Mouse (Mus musculus): ENCODE results near the gene Otud7b. TPM values are rescaled to one million over a fixed set of nuclear protein-coding genes. Genes with fewer than 3 reads are reported as not detected.
A peak's percentile ranks its signal among the peaks of the same experiment; 100 is the strongest.

Otud7b gene
- polyA plus RNA-seq, 1 experiment from 2014 or later: 26.1 TPM

DNA sequence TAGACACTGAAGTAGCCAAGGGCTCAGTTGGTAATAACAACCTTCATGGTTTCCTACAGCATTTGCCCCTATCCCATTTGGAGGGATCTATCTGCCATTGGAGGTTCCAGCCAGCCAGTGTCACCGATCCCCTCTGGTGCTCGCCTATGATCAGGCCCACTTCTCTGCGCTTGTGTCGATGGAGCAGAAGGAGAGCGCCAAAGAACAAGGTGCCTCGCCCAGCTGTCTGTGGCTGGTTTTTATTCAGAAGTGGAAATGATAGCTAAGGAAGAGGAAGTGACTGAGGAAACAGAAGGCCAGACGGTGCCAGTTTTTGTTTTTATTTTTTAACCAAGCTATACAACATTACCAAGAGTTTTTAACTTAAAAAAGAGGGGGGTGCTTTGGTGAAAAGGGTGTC, 47.5 kb downstream of the Otud7b start:
- Histone ChIP-seq H3K27me3 (no peaks in the 10 kb centered on the region), H3K27ac (replicated peaks) (no peak overlapping the region), H3K4me1 (no peaks in the 10 kb centered on the region), H3K4me3 (replicated peaks) (no peak overlapping the region), H3K36me3 (peaks cover 57% of the 10 kb centered on the region), H3K9me3 (replicated peaks) (no peaks in the 10 kb centered on the region), H3K9ac (no peak overlapping the region), H3K4me2 (replicated peaks) (no peak overlapping the region)
- WGBS: 85% methylated on average over 7 of the region's 7 CpGs
- no peak for ATAC-seq (ENCODE audit: insufficient number of reproducible peaks, low FRiP score, low TSS enrichment, low read depth)

DNA sequence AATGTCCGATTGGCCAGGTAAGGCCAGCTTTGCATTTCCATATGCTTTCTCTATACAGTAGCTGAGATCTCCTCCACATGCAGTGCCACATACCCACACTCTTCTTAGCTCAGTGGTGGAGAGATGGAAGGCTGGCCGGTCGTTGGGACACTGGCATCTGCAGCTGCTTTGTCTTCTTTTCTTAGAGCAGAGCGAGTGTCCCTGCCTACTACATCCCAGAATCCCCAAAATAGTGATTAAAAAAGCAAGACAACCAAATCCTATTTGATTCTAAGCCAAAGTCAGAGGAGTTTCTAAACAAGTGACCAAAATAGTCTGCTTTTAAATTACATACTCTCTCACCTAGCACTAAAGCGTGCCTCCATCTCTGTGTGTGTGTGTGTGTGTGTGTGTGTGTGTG, 48.3 kb downstream of the Otud7b start:
- no peak overlapping the region for H3K4me3 ChIP-seq (replicated peaks)
- no peak overlapping the region for H3K27ac ChIP-seq (replicated peaks)
- H3K4me2 ChIP-seq (replicated peaks): no peak overlapping the region
- H3K4me1 ChIP-seq: no peaks in the 10 kb centered on the region
- H3K9me3 ChIP-seq (replicated peaks): no peaks in the 10 kb centered on the region
- no peak for ATAC-seq (ENCODE audit: insufficient number of reproducible peaks, low FRiP score, low TSS enrichment, low read depth)
- H3K27me3 ChIP-seq: no peaks in the 10 kb centered on the region
- peaks cover 57% of the 10 kb centered on the region for H3K36me3 ChIP-seq
- no peak overlapping the region for H3K9ac ChIP-seq
- WGBS: 89% methylated on average over 5 of the region's 5 CpGs

DNA sequence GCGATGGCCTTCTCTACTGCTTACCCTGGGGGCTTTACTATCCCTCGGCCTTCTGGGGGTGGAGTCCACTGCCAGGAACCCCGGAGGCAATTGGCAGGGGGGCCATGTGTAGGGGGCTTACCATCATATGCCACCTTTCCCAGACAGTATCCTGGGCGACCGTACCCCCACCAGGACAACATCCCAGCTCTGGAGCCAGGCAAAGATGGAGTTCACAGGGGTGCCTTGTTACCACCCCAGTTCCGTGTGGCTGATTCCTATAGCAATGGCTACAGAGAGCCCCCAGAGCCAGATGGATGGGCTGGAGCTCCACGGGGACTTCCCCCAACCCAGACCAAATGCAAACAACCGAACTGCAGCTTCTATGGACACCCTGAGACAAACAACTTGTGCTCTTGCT, 51.2 kb downstream of the Otud7b start:
- Histone ChIP-seq H3K36me3 (peaks cover 55% of the 10 kb centered on the region), H3K27me3 (no peaks in the 10 kb centered on the region), H3K27ac (replicated peaks) (no peak overlapping the region), H3K4me1 (peaks cover 9% of the 10 kb centered on the region), H3K4me3 (replicated peaks) (no peak overlapping the region), H3K9me3 (replicated peaks) (no peaks in the 10 kb centered on the region), H3K9ac (no peak overlapping the region), H3K4me2 (replicated peaks) (no peak overlapping the region)
- 76% methylated on average over 8 of the region's 8 CpGs for WGBS
- no peak for ATAC-seq (ENCODE audit: insufficient number of reproducible peaks, low FRiP score, low TSS enrichment, low read depth)

DNA sequence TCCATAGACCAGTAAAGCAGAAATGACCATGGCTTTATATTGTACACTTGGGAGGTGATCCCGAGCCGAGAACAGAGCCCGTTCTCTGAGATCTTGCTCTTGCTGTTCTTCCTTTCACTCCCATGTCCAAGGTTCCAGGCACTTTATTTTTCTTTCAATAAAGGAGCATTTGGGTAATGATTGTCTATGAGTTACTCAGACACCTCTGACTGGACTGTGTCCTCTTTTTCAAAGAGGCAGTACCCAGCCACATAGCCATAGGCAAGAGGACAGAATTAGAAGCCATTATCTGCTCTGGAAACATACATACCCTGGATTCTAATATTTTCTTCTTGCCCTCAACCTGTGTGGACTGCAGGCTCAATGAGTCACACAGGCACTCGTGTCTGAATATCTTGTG, 55.5 kb downstream of the Otud7b start:
- H3K27me3 ChIP-seq: no peaks in the 10 kb centered on the region
- WGBS: 73% methylated on average over 4 of the region's 4 CpGs
- H3K9ac ChIP-seq: no peak overlapping the region
- no peak overlapping the region for H3K4me3 ChIP-seq (replicated peaks)
- peak overlapping the region; percentile 86; the same call in 1 of the 2 replicates for H3K4me2 ChIP-seq (replicated peaks)
- H3K9me3 ChIP-seq (replicated peaks): no peaks in the 10 kb centered on the region
- ATAC-seq (ENCODE audit: insufficient number of reproducible peaks, low FRiP score, low TSS enrichment, low read depth): no peak
- H3K4me1 ChIP-seq: peaks cover 30% of the 10 kb centered on the region
- H3K27ac ChIP-seq (replicated peaks): peak overlapping the region; percentile 94
- H3K36me3 ChIP-seq: peaks cover 15% of the 10 kb centered on the region

DNA sequence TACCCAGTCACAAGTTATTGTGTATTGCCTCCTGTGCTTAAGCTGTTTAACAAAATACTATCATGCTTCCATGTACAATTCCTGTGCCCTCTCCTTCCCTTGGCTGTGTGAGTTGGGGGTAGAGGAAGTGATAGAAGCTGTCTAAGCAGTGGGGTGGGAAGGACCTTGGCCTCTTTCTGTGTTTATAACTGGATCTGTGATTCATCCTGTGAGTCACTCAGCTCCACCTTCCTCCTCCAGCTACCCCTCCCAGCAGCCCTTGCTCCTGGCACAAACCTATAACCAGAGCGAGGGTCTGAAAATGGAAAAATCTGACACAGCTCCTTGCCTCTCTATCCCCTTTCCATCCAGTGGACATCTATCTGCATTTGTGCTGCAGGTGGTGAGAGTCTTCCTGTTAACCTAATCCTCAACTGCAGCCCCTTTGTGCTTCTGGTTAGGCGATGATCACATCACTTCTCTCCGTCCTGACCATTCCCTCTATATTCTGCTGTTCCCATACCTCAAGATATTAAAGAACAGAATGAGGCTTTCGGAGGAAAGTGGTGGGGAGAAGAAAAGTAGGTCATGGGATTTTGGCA, 56.0 kb downstream of the Otud7b start:
- WGBS: 30% methylated on average over 4 of the region's 4 CpGs
- Histone ChIP-seq H3K9ac (0 out of 2 replicates have a peak overlapping the region, but pooled peaks have one; percentile 28), H3K4me1 (peaks cover 30% of the 10 kb centered on the region), H3K4me3 (replicated peaks) (peak overlapping the region; percentile 57; the same call in 1 of the 2 replicates), H3K4me2 (replicated peaks) (peak overlapping the region; percentile 86), H3K9me3 (replicated peaks) (no peaks in the 10 kb centered on the region), H3K27me3 (no peaks in the 10 kb centered on the region), H3K36me3 (peaks cover 13% of the 10 kb centered on the region), H3K27ac (replicated peaks) (peak overlapping the region; percentile 94)
- peak; percentile 44; the same call in 1 of the 2 replicates for ATAC-seq (ENCODE audit: insufficient number of reproducible peaks, low FRiP score, low TSS enrichment, low read depth)

DNA sequence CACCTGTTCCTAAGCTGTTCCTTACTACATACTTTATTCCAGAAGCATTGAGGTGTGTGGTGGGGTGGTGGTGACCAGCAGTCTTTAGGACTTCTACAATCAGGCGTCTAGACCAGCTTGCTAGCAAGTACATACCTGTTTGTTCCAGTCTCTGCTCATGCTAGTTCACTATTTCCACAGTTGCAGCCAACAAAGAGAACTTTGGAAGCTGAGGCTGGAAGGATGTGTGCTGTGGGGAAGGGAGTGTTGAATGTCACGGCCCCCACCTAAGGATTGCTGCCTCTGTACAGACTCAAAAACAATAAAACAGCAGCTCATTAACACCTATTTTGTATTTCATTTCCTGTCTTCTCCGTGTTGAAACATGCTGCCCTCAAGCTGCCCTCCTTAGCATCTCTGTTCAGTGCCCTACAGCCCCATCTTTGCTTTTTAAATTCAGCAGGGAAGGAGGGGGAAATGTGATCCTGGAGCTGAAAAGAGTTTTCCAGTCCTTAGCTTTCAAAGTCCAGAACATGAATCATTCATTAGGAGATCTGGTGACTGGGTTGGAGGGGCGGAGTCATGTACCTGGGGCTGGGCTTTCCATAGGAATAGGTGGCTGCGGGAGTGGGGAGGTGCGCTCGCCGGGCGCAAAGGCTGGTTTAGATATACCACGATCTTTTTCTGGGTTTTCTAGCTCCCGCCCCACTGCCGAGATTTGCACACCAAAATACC, 56.6 kb downstream of the Otud7b start:
- ATAC-seq (ENCODE audit: insufficient number of reproducible peaks, low FRiP score, low TSS enrichment, low read depth): peak; percentile 81
- Histone ChIP-seq H3K4me1 (peaks cover 30% of the 10 kb centered on the region), H3K9me3 (replicated peaks) (no peaks in the 10 kb centered on the region), H3K36me3 (peaks cover 6% of the 10 kb centered on the region), H3K27me3 (no peaks in the 10 kb centered on the region), H3K27ac (replicated peaks) (peak overlapping the region; percentile 94), H3K9ac (peak overlapping the region; percentile 28; the same call in 1 of the 2 replicates), H3K4me3 (replicated peaks) (peak overlapping the region; percentile 57), H3K4me2 (replicated peaks) (peak overlapping the region; percentile 86)
- 1% methylated on average over 12 of the region's 12 CpGs for WGBS

DNA sequence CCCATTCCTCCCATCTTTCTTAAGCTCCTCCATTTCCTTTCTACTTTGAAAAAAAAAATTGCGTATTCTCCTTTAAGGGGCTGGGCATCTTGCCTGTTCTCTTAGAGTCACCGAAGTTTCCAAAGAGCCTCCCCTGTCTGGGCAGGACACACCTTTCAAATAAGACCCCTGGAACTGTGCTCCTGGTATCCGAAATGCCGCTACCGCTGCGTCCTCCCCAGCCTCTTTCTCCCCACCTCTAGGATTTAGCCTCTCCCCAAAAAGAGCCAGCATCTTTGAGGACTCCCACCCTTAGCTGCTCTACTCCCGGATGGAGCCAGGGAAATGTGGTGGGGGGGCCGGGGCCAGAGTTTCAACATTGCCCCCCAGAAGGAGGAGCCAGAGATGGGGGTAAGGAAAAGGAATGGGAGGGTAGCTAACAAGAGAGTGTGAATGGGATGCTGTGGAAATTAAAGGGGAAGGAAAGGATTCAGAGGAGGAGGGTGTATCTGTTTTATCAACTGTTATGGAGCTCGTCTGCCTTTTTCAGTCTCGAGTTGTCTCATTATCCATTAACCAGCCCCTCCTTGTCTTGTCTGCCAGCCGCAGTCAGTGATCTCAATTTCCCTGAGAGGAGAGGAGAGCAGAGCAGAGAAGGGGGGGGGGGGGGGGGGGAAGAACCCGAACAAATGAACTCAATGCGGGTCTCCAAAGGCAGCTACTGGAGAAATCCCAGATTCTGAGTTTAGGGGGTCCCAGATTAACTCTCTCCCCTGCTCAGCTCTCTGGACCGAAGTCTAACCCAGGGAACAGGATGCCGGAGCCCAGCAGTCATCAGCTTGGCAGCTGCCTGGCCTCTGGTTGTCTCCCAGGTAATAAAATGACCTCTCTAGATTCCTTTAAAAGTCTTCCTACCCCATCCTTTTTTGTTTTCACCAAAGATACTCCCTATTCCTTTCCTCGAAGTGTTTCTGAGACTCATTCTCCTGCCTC, 57.8 kb downstream of the Otud7b start, which contains the start of gene Mtmr11:
Gene Mtmr11 (plus strand): TSS at position 136 of the 972 bp plus-strand sequence.
- Histone ChIP-seq H3K4me1 (peaks cover 30% of the 10 kb centered on the region), H3K27me3 (no peaks in the 10 kb centered on the region), H3K9ac (peak within 1 kb of the TSS; percentile 28; the same call in 1 of the 2 replicates), H3K4me2 (replicated peaks) (peak within 1 kb of the TSS; percentile 86), H3K36me3 (0 out of 2 replicates have a peak, but pooled peaks cover 5% of the 10 kb centered on the region), H3K4me3 (replicated peaks) (peak within 1 kb of the TSS; percentile 57), H3K9me3 (replicated peaks) (no peaks in the 10 kb centered on the region), H3K27ac (replicated peaks) (peak within 1 kb of the TSS; percentile 94)
- WGBS: 5% methylated on average over 15 of the region's 16 CpGs
- no peak for ATAC-seq (ENCODE audit: insufficient number of reproducible peaks, low FRiP score, low TSS enrichment, low read depth)

DNA sequence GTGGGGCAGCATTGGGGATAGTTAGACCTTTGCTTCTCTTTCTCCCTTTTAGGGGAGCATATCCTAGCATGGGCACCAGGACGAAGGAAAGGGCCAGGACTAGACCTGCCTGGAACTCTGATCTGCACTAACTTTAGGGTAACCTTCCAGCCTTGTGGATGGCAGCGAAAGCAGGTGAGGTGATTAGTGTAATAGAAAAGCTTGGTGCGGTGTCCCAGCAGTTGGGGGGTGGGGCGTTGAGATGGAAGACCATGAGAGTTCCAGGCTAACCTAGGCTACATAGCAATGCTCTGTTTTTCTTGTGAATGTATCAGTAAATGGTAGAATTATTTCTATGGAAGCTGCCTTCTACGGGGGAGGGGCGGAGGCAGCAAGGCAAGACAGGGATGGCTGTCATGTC, 58.7 kb downstream of the Otud7b start:
- 0 out of 2 replicates have a peak overlapping the region, but pooled peaks have one; percentile 28 for H3K9ac ChIP-seq
- peak overlapping the region; percentile 57 for H3K4me3 ChIP-seq (replicated peaks)
- peak overlapping the region; percentile 94; the same call in 1 of the 2 replicates for H3K27ac ChIP-seq (replicated peaks)
- peak overlapping the region; percentile 86 for H3K4me2 ChIP-seq (replicated peaks)
- no peaks in the 10 kb centered on the region for H3K27me3 ChIP-seq
- no peak for ATAC-seq (ENCODE audit: insufficient number of reproducible peaks, low FRiP score, low TSS enrichment, low read depth)
- H3K4me1 ChIP-seq: peaks cover 30% of the 10 kb centered on the region
- H3K9me3 ChIP-seq (replicated peaks): no peaks in the 10 kb centered on the region
- WGBS: 90% methylated on average over 6 of the region's 6 CpGs
- H3K36me3 ChIP-seq: 0 out of 2 replicates have a peak, but pooled peaks cover 5% of the 10 kb centered on the region

DNA sequence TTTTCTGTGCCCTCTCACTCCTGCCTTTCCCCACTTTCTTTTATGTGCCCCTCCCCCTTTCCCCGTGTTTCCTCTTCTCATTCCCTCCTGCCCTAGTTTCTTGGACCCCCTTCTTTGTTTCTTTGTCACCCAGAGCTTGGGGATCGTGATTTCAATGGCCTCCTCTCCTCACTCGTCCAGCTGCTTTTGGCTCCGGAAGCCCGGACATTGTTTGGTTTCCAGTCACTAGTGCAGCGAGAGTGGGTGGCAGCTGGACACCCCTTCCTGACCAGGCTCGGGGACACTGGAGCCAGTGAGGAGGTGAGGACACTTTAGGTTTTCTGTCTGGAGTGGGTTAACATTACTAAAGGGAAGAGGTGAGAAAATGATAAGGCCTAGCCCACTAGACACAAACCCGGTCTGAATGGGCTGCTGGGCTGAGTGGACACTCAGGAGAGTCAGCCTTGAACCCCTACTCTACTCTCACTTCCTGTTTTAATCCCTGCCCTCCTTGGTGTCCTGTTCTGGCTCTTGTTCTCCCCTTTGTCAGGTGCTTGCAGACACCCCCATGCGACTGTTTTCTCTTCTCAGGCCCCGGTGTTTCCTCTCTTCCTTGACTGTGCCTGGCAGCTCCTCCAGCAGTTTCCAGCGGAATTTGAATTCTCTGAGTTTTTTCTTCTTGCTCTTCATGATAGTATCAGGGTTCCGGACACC, 64.3 kb downstream of the Otud7b start:
- no peak for ATAC-seq (ENCODE audit: insufficient number of reproducible peaks, low FRiP score, low TSS enrichment, low read depth)
- no peak overlapping the region for H3K9ac ChIP-seq
- WGBS: 71% methylated on average over 12 of the region's 12 CpGs
- H3K4me2 ChIP-seq (replicated peaks): no peak overlapping the region
- H3K27me3 ChIP-seq: no peaks in the 10 kb centered on the region
- H3K4me3 ChIP-seq (replicated peaks): no peak overlapping the region
- peaks cover 21% of the 10 kb centered on the region for H3K36me3 ChIP-seq
- H3K4me1 ChIP-seq: peaks cover 20% of the 10 kb centered on the region
- H3K9me3 ChIP-seq (replicated peaks): no peaks in the 10 kb centered on the region
- 0 out of 2 replicates have a peak overlapping the region, but pooled peaks have one; percentile 17 for H3K27ac ChIP-seq (replicated peaks)

DNA sequence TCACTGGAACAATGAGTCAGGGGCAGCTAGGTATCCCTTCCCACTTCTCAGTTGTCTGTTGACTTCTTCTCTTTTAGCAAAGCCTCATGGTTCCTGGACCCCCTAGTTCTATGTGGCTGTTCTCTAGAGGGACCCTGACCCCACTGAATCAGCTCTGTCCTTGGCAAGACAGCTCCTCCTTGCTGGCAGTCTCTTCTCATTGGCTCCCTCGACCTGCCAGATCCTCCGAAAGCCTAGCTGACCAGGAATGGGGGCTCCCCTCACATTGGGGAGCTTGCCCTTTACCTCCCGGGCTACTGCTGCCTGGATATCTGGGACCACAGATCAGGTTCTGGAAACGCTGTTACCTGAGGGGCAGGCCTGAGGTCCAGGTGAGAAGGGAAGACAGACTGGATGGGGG, 65.9 kb downstream of the Otud7b start:
- H3K27ac ChIP-seq (replicated peaks): no peak overlapping the region
- peaks cover 26% of the 10 kb centered on the region for H3K36me3 ChIP-seq
- 83% methylated on average over 4 of the region's 4 CpGs for WGBS
- no peak for ATAC-seq (ENCODE audit: insufficient number of reproducible peaks, low FRiP score, low TSS enrichment, low read depth)
- H3K9me3 ChIP-seq (replicated peaks): no peaks in the 10 kb centered on the region
- H3K4me2 ChIP-seq (replicated peaks): no peak overlapping the region
- H3K27me3 ChIP-seq: no peaks in the 10 kb centered on the region
- H3K9ac ChIP-seq: no peak overlapping the region
- no peak overlapping the region for H3K4me3 ChIP-seq (replicated peaks)
- peaks cover 34% of the 10 kb centered on the region for H3K4me1 ChIP-seq
